Mouse (Mus musculus) pancreas, adult 10 weeks (tissue): Measurements from ENCODE around the gene Mgat4e. TPM values are rescaled to one million over a fixed set of nuclear protein-coding genes. Genes with fewer than 3 reads are reported as not detected.

Experiments
- polyA plus RNA-seq: library from polyadenylated mRNA; stranded (reverse); fragments of 350-450 nt; fragmentation: Illumina TruSeq; extraction: RNeasy Lipid Tissue Mini Kit (QIAGEN cat#74804); gene quantifications from one replicate; pipeline ENCODE4 v1.2.3, GENCODE M21; 2015; ENCODE audit warnings: low read depth, low replicate concordance; ENCODE audit not compliant: insufficient read depth

The Mgat4e gene
- polyA plus RNA-seq = not detected

DNA sequence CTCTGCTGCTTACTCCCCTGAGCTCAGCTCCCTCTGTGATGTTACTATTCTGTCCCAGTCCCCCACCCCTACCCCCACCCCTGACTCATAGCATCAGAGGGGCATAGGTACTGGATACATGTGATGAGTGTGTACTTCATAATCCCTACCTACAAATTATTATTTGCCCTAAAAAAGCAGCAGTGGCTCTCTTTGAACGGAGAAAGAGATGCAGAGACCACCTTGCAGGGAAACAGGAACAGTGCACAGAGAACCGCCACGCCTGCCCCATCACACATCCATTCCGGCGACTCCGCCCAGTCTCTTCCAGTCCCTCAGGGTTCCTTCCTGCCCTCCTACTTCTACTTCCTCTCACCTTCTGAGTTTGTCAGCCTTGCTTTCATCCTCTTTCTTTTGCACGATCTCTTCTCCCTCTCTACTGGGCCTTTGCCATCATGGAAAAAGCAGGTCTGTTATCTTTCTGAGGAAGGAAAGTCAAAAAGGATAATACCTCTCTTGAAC, at the start of gene Mgat4e:
Mgat4e (minus strand) TSS at position 51 of the 501 bp plus-strand sequence.

DNA sequence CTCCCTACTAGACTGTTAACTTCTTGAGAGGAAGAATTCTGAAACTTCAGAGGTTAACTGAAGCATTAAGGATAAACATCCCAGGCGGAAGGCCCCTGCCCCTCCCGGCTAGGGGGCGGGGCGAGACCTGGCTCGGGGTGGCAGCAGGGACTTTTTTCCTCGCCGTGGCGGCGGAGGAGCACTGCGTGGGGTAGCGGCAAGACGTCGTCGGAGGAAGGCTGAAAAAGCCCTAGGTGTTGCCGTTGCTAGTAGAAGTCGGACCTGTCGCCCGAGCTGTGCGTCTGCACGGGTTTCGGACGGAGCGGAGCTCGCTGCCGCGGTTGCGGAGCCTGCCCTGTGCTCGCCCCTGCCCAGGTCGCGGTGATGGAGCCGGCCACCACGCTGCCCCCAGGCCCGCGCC, 10.5 kb upstream of the Mgat4e start, which contains the start of gene Kdm5b:
Kdm5b (plus strand) TSS at position 196 of the 400 bp plus-strand sequence.

DNA sequence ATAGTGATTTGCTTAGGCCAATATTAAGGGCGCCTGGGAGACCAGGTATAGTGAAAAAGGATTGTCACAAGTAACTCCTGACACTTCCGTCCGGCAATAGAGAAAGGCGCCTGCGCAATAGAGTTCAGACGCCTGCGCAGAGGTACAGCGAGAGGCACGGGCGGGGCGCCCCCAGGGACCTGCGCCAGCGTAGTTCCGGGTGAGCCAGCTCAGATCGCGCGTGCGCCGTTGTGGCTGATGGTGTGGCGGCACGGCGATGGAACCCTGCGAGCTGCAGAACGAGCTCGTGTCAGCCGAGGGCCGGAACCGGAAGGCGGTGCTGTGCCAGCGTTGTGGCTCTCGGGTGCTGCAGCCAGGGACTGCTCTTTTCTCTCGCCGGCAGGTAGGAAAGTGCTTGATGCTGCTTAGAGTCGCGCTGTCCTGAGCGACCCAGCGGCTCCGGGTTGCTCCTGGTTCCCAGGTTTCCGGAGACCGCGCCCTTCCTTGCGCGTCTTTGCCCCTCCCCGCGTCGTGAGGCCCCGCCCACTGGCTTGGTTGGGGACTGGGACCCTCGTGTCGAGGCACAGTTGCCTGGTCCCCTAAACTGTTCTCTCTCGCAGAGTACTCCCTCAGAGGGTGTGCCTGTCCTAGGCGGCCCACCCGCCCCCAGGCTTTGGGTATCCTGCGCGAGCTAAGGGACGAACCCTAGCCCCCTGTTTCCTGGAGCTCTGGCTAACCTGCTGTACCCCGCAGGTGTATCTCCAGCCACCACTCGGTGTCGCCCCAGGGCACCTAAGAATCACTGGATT, 54.9 kb downstream of the Mgat4e start, which contains the start of gene Rabif:
Rabif (plus strand) TSS at position 221 of the 788 bp plus-strand sequence.

Other genes with a start within 250 kb of the Mgat4e start
- gene Ppfia4, start 216.8 kb downstream of the Mgat4e start, polyA plus RNA-seq = 1.8 TPM
- 11.1 TPM for gene Tmem183a, start 187.7 kb downstream of the Mgat4e start, polyA plus RNA-seq
- gene 4933406M09Rik, start 163.7 kb downstream of the Mgat4e start, polyA plus RNA-seq = not detected
- gene Cyb5r1, start 144.1 kb downstream of the Mgat4e start, polyA plus RNA-seq = 17.1 TPM
- gene Adipor1, start 134.3 kb downstream of the Mgat4e start, polyA plus RNA-seq = 20.4 TPM
- 4.6 TPM for gene Klhl12, start 94.2 kb downstream of the Mgat4e start, polyA plus RNA-seq
- 4.9 TPM for gene Rabif, start 55.0 kb downstream of the Mgat4e start, polyA plus RNA-seq
- 2.8 TPM for gene Kdm5b, start 10.5 kb upstream of the Mgat4e start, polyA plus RNA-seq
- 0.18 TPM for gene Syt2, start 97.0 kb upstream of the Mgat4e start, polyA plus RNA-seq